Mouse (Mus musculus): ENCODE results near the gene Zfp462. TPM values are rescaled to one million over a fixed set of nuclear protein-coding genes. Genes with fewer than 3 reads are reported as not detected.
A peak's percentile ranks its signal among the peaks of the same experiment; 100 is the strongest.

The Zfp462 gene
- total RNA-seq, 2 experiments from 2014 or later: 17.7 to 18.5 TPM

DNA sequence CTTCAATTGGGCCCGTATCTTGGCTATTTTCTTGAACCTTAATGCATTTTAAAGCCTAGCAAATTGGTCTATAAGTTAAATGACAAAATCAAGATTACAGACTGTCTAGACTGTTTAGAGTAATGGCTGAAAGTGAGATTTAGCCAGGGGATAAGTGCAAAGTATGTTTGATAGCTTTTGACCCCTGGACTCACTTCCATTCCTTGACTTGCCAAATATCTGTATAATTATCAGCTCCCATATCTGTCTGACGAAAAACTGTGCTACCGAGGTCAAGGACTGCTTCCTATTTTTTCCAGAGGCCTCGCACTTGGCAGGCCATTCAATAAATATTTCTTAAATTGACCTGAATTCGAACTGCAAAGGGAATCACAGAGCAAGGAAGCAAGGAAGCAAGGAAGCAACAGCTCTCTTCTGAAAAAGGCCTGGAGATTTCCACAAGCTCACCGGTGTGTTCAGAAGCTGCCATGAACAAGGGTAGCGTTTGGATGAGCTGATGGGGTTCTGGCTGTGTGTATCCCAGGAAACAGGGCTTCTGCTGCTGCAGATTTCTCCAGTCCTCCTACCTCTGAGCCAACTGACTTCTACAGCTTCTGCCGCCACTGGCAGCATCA lies 87.6 kb downstream of the Zfp462 start:
- DNase-seq: no peak
- intact Hi-C loops (cut with DNase I): no loop called here

- intact Hi-C loops (cut with DNase I): no loop called here
Measured at GRCm38 (mm10) chr4:55033452-55033851, 88.6 kb downstream of the Zfp462 start.

DNA sequence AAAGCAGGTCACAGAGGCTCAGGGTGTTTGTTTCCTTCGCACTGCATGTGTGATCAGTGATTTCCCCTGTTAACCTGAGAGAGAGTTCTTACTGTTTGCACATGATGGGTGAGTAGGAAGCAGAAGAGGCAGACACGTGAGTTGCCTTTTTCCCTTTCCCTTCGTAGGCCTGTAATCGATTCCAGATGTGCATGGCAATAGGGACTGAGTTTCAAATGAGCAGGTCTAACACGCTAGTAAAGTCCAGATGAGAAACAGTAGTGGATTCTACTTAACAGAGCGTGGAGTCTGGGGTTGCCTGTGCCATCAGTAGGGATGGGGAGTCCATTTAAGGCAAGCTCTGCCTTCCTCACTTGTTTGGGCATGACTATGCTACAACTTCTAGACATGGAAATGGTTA lies 93.3 kb downstream of the Zfp462 start:
- DNase-seq: no peak
- intact Hi-C loops (cut with DNase I): no loop called here

More at GRCm38 (mm10) chr4:55033452-55033851, 88.6 kb downstream of the Zfp462 start:
- DNase-seq: no peak

DNA sequence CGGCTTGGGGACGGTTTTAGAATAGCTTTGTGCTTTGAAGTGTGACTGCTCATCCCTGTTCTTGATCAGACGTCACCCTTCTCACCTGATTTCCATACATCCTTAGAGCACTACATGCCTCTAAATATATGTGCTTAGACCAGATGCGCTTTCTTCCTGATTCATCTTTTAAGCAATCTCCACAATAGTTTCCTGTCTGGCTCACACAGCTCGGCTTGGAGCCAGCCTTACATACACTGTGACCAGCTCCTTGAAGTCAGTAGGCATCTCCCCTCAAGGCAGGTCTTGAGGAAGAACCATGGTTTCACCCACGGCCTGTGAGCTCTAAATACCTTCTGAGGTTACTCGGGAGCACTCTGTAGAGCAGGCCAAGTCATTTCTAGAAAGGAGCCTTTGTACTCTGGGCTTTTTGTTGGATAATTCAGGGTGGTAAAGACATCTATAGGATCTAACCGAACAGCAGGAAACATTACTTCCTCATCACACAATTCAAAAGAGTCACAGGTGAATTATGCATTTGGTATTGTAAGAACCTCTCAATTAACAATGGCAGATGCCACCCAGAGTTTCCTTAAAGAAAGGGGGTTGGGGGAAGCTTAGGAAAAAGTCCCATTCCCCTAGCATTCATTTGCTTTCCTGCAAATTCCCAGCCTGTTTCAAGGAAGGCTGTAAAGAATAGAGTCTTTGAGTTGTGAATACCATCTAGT lies 95.6 kb downstream of the Zfp462 start:
- no peak for DNase-seq
- intact Hi-C loops (cut with DNase I): loop anchor here (5.0 kb wide), 1 partner anchor 33 kb away; no protein-coding TSS in a partner anchor

- DNase-seq: no peak
- intact Hi-C loops (cut with DNase I): loop anchor here (5.0 kb wide), 1 partner anchor 34 kb away; no protein-coding TSS in a partner anchor
Measured at GRCm38 (mm10) chr4:55041106-55041730, 96.4 kb downstream of the Zfp462 start.

DNA sequence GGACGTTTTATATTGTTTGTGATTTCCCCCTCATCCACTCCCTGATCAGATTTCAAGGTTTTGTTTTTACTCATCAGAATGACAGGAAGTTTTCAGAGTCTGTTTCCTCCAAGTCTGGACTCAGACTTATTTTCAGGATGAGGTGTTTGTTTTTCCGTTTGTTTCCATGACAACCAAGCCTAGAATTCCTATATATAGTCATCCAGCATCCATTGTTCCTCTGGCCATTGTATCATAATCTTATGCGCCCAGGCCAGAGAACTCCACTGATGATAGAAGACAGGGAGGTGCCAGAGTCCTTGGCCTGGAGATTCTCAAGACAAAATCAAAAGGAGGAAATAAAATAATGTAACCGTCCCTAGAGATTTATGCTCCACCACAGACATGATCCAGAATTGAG lies 97.7 kb downstream of the Zfp462 start:
- intact Hi-C loops (cut with DNase I): loop anchor here (2.0 to 5.0 kb wide), 3 partner anchors 35 to 96 kb away; no protein-coding TSS in a partner anchor
- DNase-seq: peak; percentile 26 to 39

DNA sequence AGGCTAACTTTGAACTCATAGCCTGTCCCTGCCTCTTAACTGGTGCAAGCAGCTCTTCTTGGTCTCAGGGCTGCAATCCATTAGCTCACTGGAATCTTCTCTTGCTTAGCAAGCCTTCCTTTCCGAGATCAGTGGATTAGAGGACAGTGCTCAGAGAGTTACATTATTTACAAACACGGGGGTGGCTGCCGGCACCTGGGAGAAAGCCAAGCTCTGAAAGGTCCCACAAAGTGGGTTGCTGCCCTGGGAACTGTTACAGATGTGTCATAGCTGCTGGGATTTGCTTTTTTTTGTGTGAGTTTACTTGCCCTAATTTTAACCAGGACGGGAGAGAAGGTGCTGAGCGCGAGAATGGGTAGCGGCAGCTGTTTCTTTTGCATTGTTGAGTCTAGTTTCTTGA lies 102.4 kb downstream of the Zfp462 start:
- DNase-seq: peak in 1 of 2 experiments; percentile 9
- intact Hi-C loops (cut with DNase I): no loop called here

DNA sequence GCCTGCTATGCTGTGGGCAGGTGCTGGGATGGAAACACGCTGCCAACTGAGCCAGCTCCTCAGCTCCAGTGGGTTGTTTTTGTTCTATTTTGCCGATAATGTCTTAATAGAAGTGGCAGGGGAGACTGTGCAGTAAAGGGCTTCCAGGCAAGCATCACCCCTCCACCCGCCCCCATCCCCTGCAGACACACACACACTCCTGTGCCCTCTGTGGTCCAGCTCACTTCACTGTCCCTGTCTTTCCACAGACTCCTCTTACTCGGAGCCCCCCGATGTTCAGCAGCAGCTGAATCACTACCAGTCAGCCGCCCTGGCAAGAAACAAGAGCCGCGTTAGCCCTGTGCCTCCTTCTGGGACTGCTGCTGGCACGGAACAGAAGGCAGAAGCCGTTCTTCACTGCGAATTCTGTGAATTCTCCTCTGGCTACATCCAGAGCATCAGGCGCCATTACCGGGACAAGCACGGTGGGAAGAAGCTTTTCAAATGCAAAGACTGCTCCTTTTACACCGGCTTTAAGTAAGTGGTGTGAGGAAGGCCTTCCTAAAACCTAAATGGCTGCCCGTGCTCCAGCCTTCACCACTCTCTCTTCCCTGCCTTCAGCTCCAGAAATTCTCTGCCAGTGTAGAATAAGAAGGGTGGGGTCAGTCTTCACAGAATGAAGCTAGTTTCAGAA lies 105.2 kb downstream of the Zfp462 start:
- no peak for DNase-seq
- intact Hi-C loops (cut with DNase I): loop anchor here (2.0 kb wide), 1 partner anchor 25 kb away; no protein-coding TSS in a partner anchor

DNA sequence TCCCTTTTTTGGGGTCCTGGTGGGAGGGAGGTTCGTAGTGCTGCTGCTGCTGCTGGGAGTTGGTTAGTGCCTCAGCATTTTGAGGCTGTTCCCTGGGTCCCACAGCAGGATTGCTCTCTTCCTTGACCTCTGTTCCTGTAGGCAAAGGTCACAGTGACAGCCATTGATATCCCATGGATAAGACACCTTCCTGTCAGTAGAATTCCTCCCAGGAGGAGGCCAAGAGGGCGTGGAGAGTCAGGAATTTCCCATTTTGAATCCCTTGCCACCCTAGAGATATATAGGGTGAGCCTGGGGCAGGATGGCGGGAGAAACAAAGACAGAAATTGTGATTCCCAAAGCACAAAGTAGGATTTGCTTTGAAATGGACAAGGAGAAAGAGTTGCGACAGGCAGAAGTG lies 106.5 kb downstream of the Zfp462 start:
- intact Hi-C loops (cut with DNase I): no loop called here
- DNase-seq: no peak

GRCm38 (mm10) chr4:55052686-55053085 lies 107.8 kb downstream of the Zfp462 start:
- no peak for DNase-seq

DNA sequence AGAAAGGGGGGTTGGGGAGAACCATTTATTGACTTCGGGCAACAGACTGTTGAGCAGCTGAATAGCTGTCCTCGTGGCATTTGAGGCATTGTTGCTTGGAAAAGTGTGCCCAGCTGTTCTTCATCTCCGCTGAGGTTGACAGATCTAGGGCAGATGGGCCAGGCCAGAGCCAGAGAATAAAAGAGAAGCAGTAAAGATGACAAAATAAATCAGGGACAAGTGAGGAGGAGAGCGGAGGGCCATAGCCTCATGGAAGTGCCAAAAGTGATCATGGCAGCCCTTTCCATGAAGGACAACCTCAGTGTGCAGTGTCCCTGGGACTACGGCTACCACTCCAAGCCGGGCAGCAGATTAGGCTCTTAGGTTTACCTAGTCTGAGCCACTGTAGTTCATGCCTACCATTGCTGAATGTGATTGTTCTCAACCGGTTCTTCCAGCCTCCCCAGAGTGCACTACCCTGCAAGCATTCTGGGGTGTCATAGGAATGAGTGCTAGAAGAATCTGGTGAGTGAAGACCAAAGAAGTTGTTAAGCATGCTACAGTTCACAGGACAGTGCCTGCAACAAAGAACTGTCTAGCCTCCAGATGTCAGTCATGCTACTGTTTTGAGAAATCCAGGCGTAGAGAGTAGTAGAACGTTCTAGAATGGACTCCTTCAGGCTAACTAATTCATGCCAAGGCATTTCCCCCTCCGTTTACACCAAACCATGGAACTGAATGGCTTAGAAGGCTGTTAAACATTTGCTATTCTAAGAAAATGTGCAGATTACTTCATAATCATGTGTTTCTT lies 113.0 kb downstream of the Zfp462 start:
- intact Hi-C loops (cut with DNase I): loop anchor here (5.0 kb wide), 1 partner anchor 184 kb away; no protein-coding TSS in a partner anchor
- DNase-seq: peak; percentile 50 to 53

More at GRCm38 (mm10) chr4:55052686-55053085, 107.8 kb downstream of the Zfp462 start:
- intact Hi-C loops (cut with DNase I): no loop called here

DNA sequence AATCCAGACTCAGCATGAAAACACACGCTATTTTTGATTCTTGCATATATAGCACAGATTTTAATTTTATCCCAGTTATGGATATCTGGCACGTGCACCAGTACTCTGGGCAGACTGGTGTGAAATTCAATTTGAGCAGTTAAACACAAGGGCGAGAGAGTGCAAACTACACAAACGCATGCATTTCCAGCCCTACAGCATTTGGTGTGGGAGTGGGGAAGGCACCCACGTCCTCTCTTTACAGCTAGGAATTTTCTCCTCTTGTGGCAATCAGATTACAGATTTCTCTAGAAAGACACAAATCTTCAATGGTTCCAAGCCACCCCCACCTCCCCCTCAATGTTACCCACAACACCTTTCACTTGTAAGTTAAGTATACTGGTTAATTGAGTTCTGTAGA lies 114.1 kb downstream of the Zfp462 start:
- intact Hi-C loops (cut with DNase I): loop anchor here (5.0 kb wide), 1 partner anchor 183 kb away; no protein-coding TSS in a partner anchor
- DNase-seq: no peak

- intact Hi-C loops (cut with DNase I): no loop called here
- DNase-seq: no peak
Measured at GRCm38 (mm10) chr4:55066341-55067170, 121.7 kb downstream of the Zfp462 start.

DNA sequence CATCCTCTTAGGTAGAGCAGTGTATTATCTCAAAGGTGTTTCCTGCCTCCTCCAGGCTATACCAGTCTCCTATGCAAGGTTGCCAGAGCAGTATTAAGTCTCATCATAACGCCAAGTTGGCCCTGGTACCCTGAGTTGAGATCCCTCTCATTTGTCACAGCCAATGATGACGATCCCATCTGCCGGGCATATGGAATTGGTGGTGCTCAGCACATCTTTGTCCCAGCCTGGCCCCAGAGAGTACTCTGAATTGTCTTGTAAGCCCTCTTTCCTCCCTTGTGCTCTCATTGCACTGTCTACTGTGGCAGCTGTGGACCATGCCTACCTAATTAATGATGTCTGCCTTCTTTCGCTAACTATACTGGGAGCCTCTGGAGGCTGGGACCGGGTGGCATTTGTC lies 126.7 kb downstream of the Zfp462 start:
- DNase-seq: no peak
- intact Hi-C loops (cut with DNase I): loop anchor here (5.0 kb wide), 1 partner anchor 156 kb away; no protein-coding TSS in a partner anchor

DNA sequence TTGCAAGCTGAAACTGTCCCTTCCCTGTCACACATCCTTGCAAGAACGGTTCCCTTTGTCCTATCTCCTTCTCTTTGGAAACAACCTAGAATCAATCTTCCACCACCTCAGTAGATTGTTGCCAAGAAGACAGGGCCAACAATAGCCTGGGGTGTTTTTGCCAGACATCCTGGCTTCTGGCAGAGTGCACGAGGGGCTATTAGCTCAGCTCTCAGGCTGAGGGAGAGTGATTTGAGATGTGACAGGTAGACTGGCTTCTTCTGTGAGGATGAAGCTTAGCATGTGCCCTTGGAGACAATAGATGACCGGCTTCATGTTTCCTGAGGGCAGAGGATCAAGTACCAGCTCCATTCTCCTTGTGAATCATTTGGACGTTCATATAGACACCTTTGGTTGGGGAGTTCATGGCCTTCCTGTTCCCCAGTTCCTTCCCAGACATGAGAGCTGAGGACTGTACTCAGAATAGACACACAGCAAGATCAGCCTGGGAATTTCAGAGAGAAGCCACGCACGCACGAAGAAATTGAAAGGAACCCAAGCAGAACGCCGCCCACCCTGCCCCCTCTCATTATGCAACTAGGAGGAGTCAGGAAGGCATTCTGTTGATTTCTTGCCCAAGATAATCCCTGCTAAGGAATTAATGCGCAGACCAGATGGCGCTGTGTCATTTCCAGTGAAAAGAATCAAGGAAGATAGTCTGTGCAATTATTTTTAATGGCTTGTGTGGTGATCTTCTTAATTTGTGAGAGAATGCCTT lies 132.5 kb downstream of the Zfp462 start:
- DNase-seq: peak; percentile 43 to 58
- intact Hi-C loops (cut with DNase I): loop anchor here (5.0 kb wide), 1 partner anchor 130 kb away; the partner anchor contains the start of gene Zfp462

GRCm38 (mm10) chr4:55077902-55078716 lies 133.3 kb downstream of the Zfp462 start:
- intact Hi-C loops (cut with DNase I): loop anchor here (5.0 kb wide), 1 partner anchor 131 kb away; the partner anchor contains the start of gene Zfp462
- peak; percentile 9 to 34 for DNase-seq

DNA sequence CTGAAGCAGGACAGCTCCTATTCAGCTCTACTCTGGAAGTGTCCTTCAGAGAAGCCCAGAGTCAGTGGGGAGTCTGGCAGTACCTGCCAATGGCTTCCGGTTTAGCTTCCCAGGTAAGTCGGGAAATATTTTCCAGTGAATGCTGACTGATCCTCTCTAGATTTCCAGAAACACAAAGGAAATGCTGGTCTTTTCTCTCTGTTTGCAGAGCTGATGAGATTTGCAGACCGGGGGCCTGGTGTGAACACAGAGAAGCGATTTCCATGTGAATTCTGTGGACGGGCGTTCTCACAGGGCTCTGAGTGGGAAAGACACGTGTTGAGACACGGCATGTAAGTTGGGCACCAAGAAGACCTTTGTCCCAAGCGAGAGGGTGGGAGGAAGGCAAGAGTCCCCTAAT lies 134.2 kb downstream of the Zfp462 start:
- DNase-seq: no peak
- intact Hi-C loops (cut with DNase I): loop anchor here (5.0 kb wide), 1 partner anchor 132 kb away; the partner anchor contains the start of gene Zfp462

All from heart, postnatal 10 days (tissue).